Mouse (Mus musculus) spleen, adult 10 weeks (tissue): ENCODE data around the gene Ppa2. TPM values are rescaled to one million over a fixed set of nuclear protein-coding genes. Genes with fewer than 3 reads are reported as not detected.

Experiments
- polyA plus RNA-seq: library from polyadenylated mRNA; stranded (reverse); fragments of 350-450 nt; fragmentation: Illumina TruSeq; extraction: RNeasy Lipid Tissue Mini Kit (QIAGEN cat#74804); gene quantifications from one replicate; pipeline ENCODE4 v1.2.3, GENCODE M21; 2015; ENCODE audit warnings: low replicate concordance; ENCODE audit not compliant: insufficient read depth

Gene Ppa2
- 42.1 TPM for polyA plus RNA-seq

DNA sequence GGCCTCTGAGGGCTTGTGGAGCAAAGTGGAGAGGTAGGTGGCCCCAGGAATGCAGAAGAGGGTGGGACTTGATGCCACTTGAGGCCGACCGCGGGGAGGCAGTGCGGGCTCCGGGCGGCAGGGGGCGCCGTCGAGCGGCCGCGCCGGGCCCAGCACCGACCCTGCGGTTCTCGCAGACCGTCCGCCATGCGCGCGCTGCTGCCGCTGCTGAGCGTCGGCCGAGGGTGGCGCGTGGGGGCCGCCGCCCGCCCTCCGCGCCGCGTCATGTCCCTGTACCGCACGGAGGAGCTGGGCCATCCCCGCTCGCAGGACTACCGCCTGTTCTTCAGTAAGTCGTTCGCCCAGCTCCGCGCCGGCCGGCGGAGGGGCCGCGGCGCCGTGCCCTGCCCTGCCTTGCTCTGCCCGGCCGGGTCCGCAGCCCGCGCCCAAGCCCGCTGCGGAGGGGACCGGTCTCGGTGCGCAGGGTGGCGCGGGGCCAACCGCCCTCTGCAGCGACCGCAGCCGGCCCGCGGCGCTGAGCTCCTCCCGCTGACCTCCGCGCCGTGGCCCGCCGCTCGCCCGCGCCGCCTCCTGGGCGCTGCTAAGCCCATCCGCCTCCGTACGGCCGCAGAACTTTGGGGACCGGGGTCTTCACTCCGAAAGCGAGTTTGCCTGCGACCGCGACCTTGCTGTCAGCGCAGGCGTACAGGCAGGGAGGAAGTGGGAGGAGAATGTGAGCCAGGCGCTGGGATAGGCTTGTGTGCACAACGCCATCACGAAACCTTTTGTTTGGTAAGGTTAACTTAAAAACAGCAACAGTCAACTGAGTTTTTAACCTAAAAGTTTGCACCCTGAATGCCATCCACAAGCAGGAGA is at the start of gene Ppa2:
Ppa2 (plus strand) TSS at position 157 of the 855 bp plus-strand sequence.

Other genes starting within 250 kb of the Ppa2 start
- 19.6 TPM for gene Ints12, start 218.3 kb upstream of the Ppa2 start, polyA plus RNA-seq
- 12.5 TPM for gene Gstcd, start 218.1 kb upstream of the Ppa2 start, polyA plus RNA-seq
- gene Arhgef38, start 75.2 kb upstream of the Ppa2 start, polyA plus RNA-seq: not detected
- 38.3 TPM for gene Tet2, start 235.0 kb downstream of the Ppa2 start, polyA plus RNA-seq